In genomic region chr7:82346706-82347105, GRCm38 (mm10) we compare ENCODE assay signal across 17 mouse cellular contexts. TPM values are rescaled to one million over a fixed set of nuclear protein-coding genes. Genes with fewer than 3 reads are reported as not detected.
"Had no signal": no experiment of that assay in that cellular context is flagged by ENCODE, and none has a peak within 500 bp of the region (broad histone marks: within the 10 kb centered on the region; RNA-seq: fewer than 3 reads in every experiment).

No protein-coding gene starts in this region.

- DNase-seq: retina, postnatal 1 day; right cerebral cortex, adult 18-20 months; right cerebral cortex, postnatal 14 days; right cerebral cortex, postnatal 25 days; right cerebral cortex, postnatal 4 days; spleen, adult 18-20 months; thymus, adult 18-20 months; thymus, adult 2 months; thymus, postnatal 14 days; thymus, postnatal 25 days; thymus, postnatal 36 days; thymus, postnatal 4 days had no signal

- H3K27me3 ChIP-seq: neural tube, embryonic 12.5 days; neural tube, embryonic 13.5 days; neural tube, embryonic 15.5 days; stomach, embryonic 15.5 days had no signal

- H3K4me1 ChIP-seq: neural tube, embryonic 12.5 days; neural tube, embryonic 13.5 days; stomach, embryonic 15.5 days had no signal

- H3K4me3 ChIP-seq: neural tube, embryonic 12.5 days; neural tube, embryonic 13.5 days; neural tube, embryonic 15.5 days; stomach, embryonic 15.5 days had no signal

- H3K4me2 ChIP-seq: neural tube, embryonic 12.5 days; neural tube, embryonic 13.5 days; neural tube, embryonic 15.5 days; stomach, embryonic 15.5 days had no signal

- H3K9ac ChIP-seq: neural tube, embryonic 12.5 days; neural tube, embryonic 13.5 days; neural tube, embryonic 15.5 days; stomach, embryonic 15.5 days had no signal

- H3K27ac ChIP-seq: neural tube, embryonic 12.5 days; neural tube, embryonic 13.5 days; neural tube, embryonic 15.5 days; stomach, embryonic 15.5 days had no signal

- H3K9me3 ChIP-seq: neural tube, embryonic 12.5 days; neural tube, embryonic 13.5 days; neural tube, embryonic 15.5 days; stomach, embryonic 15.5 days had no signal

- H3K36me3 ChIP-seq: neural tube, embryonic 12.5 days; neural tube, embryonic 13.5 days; neural tube, embryonic 15.5 days; stomach, embryonic 15.5 days had no signal

RNA-seq across cellular contexts. Expression of gene Adamtsl3, which starts 11.2 kb away (rescaled TPM):
- total RNA-seq: neutrophil, adult 5-6 weeks had no signal
